Mouse (Mus musculus): ENCODE data around the gene Ccl11. TPM values are rescaled to one million over a fixed set of nuclear protein-coding genes. Genes with fewer than 3 reads are reported as not detected.

Gene Ccl11
- polyA plus RNA-seq (2015; fragmentation: Nextera tagmentation; extraction: Ambion mirVana), result 1.1 and 1.4 TPM in 2 replicates

DNA sequence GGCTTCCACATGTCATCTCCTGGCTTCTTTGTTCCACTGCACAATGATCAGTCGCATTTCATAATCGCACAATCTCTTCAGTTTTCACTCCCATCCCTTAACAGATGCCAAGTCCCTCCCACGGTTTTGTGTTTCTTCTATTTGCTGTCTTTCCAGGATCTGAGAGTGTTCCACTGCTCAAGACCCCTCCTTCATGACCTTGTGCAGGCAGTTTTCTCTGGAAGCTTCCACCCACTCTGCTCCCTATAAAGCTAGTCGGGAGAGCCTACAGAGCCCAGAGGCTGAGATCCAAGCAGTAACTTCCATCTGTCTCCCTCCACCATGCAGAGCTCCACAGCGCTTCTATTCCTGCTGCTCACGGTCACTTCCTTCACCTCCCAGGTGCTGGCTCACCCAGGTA lies at the start of gene Ccl11:
TSS of gene Ccl11 (plus strand) at position 178 of the 400 bp plus-strand sequence.
- 83% methylated on average over 6 of the region's 6 CpGs for whole genome bisulfite sequencing
- Histone ChIP-seq H3K36me3 (no peaks in the 10 kb centered on the region), H3K27me3 (no peaks in the 10 kb centered on the region), H3K4me1 (replicated peaks) (no peaks in the 10 kb centered on the region), H3K4me3 (no peak within 1 kb of the TSS), H3K9me3 (no peaks in the 10 kb centered on the region), H3K27ac (replicated peaks) (no peak within 1 kb of the TSS), H3K4me2 (no peak within 1 kb of the TSS), H3K9ac (no peak within 1 kb of the TSS)
- no peak for ATAC-seq (ENCODE audit: low read depth)

DNA sequence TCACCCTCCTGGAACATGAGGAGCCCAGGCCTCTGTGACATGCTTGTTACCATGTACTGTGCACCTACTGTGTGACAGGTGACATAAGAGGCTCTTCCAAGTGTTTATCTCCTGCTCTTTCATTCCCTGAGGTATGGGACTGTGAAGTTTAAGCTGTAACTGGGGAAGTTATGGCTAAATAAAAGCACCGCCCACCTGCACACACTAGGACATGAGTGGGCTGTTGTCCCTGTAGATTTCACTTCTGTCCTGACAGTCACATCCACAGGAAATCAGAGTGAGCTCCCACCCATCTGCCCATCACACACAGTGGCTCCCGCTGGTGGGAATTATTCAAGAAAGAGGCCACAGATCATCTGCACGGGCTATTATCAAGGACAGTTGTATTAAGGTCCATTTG lies 47.5 kb upstream of the Ccl11 start:
- Histone ChIP-seq H3K36me3 (no peaks in the 10 kb centered on the region), H3K4me3 (no peak overlapping the region), H3K4me2 (no peak overlapping the region), H3K27me3 (no peaks in the 10 kb centered on the region), H3K27ac (replicated peaks) (no peak overlapping the region), H3K9me3 (no peaks in the 10 kb centered on the region), H3K4me1 (replicated peaks) (peaks cover 17% of the 10 kb centered on the region), H3K9ac (no peak overlapping the region)
- WGBS, result 94% methylated on average over 3 of the region's 3 CpGs
- no peak for ATAC-seq (ENCODE audit: low read depth)

DNA sequence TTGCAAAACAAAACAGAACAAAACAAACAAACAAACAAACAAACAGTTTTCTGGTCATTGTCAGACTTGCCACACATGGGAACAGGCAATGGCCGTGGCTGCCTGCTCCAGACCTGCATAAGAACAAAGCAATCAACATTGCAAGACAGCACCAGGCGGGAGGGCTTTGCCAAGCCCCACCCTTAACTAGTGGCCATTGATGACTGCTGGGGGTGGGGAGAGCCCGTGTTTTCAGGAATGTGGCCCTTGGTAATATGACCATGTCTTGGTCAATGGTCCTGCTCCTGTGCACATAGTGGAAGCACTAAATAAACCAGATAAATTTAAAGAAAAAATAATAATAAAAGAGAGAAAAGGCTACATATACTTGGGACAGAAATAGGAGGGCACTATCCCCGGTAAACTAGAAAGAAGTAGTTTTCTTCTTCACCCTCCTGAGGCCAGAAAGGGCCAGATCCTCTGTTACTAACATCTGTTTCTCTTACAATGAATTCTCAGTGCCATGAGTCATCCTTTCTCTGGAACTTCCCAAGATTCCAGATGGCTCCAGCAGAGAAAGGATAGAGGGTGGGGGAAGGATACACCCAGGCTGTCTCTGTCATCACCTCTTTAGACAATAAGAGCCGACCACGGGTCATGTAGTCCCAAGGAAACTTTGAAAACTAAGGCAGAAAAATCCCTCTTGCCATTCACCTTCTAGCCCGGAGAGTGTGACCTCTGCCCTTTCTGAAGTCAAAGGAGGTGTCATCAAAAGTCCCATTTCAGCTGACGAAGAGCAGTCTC lies 46.0 kb upstream of the Ccl11 start:
- Histone ChIP-seq H3K27me3 (no peaks in the 10 kb centered on the region), H3K27ac (replicated peaks) (no peak overlapping the region), H3K4me1 (replicated peaks) (peaks cover 16% of the 10 kb centered on the region), H3K4me2 (no peak overlapping the region), H3K4me3 (no peak overlapping the region), H3K9me3 (no peaks in the 10 kb centered on the region), H3K36me3 (no peaks in the 10 kb centered on the region), H3K9ac (no peak overlapping the region)
- ATAC-seq (ENCODE audit: low read depth), result no peak
- 58% methylated on average over 8 of the region's 8 CpGs for WGBS

DNA sequence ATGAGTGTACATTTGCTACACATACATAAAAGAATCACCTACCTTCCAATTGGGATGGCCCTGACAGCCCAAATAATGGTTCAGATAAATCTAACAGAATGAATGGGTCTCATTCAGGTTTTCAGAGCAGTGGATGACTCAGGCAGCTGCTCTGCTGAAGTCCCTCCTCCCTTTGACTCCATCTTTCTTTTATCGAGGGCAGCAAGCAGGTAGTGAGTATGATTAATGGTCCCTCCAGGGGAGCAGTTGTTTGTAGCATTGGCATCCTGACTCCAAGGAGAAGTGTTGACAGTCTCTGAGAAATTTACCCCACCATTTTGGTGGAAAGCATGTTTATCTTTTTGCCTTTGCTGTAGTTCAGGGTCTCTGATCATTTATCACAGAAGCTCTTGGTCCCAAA lies 43.9 kb upstream of the Ccl11 start:
- 5% methylated on average over 1 of the region's 1 CpGs for WGBS
- Histone ChIP-seq H3K9ac (no peak overlapping the region), H3K4me3 (no peak overlapping the region), H3K4me1 (replicated peaks) (no peaks in the 10 kb centered on the region), H3K36me3 (no peaks in the 10 kb centered on the region), H3K27ac (replicated peaks) (no peak overlapping the region), H3K4me2 (no peak overlapping the region), H3K27me3 (no peaks in the 10 kb centered on the region), H3K9me3 (no peaks in the 10 kb centered on the region)
- no peak for ATAC-seq (ENCODE audit: low read depth)

DNA sequence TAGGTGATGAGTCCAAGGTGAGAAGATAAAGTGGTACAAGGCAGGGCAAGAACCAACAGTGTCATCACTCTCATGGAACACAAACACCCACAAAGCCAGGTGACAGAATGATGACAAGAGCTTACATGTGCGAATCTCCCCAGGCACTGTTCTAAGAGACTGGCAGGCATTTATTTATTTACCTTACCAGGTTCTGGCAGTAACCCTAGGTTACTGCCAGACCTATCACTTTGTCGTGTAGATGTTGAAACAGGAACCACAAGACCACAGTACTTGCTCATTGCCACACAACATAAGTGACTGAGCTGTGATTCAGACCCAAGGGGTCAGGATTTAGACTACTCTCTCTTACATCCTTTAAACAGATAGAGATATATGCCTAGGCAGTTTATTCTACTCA lies 42.6 kb upstream of the Ccl11 start:
- no peak overlapping the region for H3K4me3 ChIP-seq
- ATAC-seq (ENCODE audit: low read depth), result no peak
- WGBS, result 79% methylated on average over 2 of the region's 2 CpGs
- H3K27ac ChIP-seq (replicated peaks), result no peak overlapping the region
- no peaks in the 10 kb centered on the region for H3K4me1 ChIP-seq (replicated peaks)
- H3K4me2 ChIP-seq, result no peak overlapping the region
- no peaks in the 10 kb centered on the region for H3K36me3 ChIP-seq
- no peaks in the 10 kb centered on the region for H3K9me3 ChIP-seq
- H3K9ac ChIP-seq, result no peak overlapping the region
- H3K27me3 ChIP-seq, result no peaks in the 10 kb centered on the region

DNA sequence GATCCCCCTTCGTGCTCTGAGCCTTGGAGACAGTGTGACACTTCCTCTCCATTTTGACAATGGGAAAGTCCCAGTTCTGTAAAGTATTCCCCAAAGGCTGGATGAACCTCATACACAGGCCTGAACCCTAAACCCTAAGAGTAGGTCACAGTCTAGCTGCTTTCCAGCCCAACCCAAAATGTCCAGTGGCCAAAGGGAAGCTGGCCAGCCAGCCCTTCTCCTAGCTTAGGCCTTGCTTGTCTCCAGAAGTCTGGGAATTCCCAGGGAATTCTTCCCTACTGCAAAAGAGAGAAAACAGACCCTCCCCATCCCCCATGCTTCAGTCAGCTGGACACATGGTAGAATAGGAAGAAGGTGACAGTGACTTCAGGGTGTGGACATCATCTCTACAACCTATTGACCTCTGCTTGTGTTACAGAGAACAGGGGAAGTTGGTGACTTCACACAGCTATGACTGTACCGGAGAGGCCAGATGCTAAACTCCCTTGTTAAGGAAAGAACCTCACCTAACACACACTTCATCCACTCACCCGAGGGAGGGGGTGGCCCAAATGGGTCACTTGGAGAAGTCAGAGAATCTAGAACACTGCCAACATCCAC lies 41.3 kb upstream of the Ccl11 start:
- no peak overlapping the region for H3K27ac ChIP-seq (replicated peaks)
- no peak overlapping the region for H3K4me3 ChIP-seq
- no peaks in the 10 kb centered on the region for H3K36me3 ChIP-seq
- no peaks in the 10 kb centered on the region for H3K27me3 ChIP-seq
- no peak overlapping the region for H3K9ac ChIP-seq
- H3K4me1 ChIP-seq (replicated peaks), result no peaks in the 10 kb centered on the region
- no peak for ATAC-seq (ENCODE audit: low read depth)
- no peak overlapping the region for H3K4me2 ChIP-seq
- WGBS, result 79% methylated on average over 3 of the region's 3 CpGs
- no peaks in the 10 kb centered on the region for H3K9me3 ChIP-seq

DNA sequence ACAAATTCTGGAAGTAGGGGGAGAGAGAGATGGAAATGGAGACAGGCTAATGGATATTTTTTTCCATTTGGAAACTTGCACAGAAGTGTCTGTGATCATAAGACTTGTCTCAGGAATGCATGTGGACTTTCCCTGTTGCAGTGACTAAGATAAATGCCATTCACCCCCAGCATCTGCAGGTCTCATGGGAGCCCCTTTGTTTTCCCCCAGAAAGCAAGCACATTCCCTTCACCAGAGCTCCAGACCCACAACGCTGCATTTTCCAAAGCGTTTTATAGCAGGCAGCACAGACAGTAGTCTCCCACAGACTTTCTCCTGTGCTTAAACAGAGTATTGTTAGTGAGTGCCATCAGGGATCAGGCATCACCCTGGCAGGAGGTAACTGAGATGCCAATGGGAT lies 38.2 kb upstream of the Ccl11 start:
- H3K4me3 ChIP-seq, result no peak overlapping the region
- no peak for ATAC-seq (ENCODE audit: low read depth)
- no peaks in the 10 kb centered on the region for H3K9me3 ChIP-seq
- 21% methylated on average over 2 of the region's 2 CpGs for WGBS
- no peak overlapping the region for H3K9ac ChIP-seq
- no peaks in the 10 kb centered on the region for H3K4me1 ChIP-seq (replicated peaks)
- no peak overlapping the region for H3K27ac ChIP-seq (replicated peaks)
- no peaks in the 10 kb centered on the region for H3K36me3 ChIP-seq
- no peaks in the 10 kb centered on the region for H3K27me3 ChIP-seq
- no peak overlapping the region for H3K4me2 ChIP-seq

DNA sequence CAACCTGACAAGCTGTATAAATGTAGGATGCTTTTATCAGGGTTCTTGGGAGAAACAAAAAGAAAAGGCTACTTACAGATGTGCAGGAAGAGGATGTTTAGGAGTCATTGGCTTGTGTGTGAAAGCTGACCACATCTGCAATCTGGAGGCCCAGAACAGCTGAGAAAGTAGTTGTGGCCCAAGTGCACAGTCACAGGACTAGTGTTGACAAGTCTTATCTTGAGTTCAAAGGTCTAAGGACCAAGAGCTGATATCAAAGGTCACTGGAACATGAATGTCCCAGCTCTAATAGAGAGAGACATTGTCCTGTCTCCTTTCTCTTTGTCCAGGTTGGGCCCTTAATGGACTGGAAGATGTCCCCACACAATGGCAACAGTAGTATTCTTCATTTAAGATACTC lies 37.8 kb upstream of the Ccl11 start:
- Histone ChIP-seq H3K27me3 (no peaks in the 10 kb centered on the region), H3K9ac (no peak overlapping the region), H3K27ac (replicated peaks) (no peak overlapping the region), H3K36me3 (no peaks in the 10 kb centered on the region), H3K4me3 (no peak overlapping the region), H3K4me1 (replicated peaks) (no peaks in the 10 kb centered on the region), H3K9me3 (no peaks in the 10 kb centered on the region), H3K4me2 (no peak overlapping the region)
- ATAC-seq (ENCODE audit: low read depth), result no peak

DNA sequence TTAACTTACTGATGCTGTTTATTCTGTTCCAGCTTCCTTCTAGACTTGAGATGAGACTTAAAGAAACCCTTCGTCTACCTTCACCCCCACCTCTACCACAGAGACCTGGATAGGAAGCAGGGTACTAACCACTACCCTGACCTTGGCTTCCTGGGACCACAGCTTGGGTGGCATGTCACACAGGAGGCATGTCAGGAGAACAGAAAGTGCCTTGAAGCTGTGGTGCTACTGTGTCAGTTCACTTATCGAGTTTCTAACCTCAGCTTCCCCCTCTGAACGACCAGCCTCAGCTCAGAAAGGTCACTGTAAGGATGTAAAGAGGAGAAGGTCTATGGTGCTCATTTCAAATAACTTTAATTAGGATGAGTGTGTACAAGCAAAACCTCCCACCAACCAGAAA lies 36.2 kb upstream of the Ccl11 start:
- Histone ChIP-seq H3K9ac (no peak overlapping the region), H3K4me2 (no peak overlapping the region), H3K4me1 (replicated peaks) (no peaks in the 10 kb centered on the region), H3K4me3 (no peak overlapping the region), H3K27ac (replicated peaks) (no peak overlapping the region), H3K9me3 (no peaks in the 10 kb centered on the region), H3K27me3 (no peaks in the 10 kb centered on the region), H3K36me3 (no peaks in the 10 kb centered on the region)
- no peak for ATAC-seq (ENCODE audit: low read depth)
- 73% methylated on average over 3 of the region's 3 CpGs for WGBS

DNA sequence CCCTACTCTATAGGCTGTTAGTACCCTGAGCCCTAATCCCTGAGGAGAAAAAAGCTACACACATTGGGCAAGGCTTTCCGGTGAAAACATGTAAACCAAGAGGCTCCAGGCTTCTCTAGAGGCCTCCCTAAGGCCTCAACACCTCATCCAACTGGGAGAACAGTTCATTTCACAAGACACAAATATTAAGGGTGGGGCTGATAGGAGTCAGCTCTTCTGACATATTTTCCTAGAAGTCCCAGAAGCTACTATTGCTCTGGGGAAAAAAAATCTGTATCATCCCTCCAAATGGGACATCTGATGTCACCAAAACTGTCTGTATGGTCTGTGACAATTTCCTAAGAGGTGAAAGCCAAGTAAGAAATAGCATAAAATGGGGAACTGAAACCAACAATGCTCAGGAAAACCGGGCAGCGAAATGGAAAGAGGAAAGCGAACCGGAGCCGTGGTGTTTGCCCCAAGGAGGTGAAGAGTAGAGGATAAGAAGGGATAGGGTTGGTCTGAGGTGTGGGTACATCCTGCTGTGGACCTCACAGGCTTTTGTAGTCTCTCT lies 35.0 kb upstream of the Ccl11 start:
- no peak overlapping the region for H3K4me2 ChIP-seq
- no peaks in the 10 kb centered on the region for H3K36me3 ChIP-seq
- no peak for ATAC-seq (ENCODE audit: low read depth)
- no peak overlapping the region for H3K9ac ChIP-seq
- no peaks in the 10 kb centered on the region for H3K27me3 ChIP-seq
- WGBS, result 91% methylated on average over 6 of the region's 6 CpGs
- no peak overlapping the region for H3K27ac ChIP-seq (replicated peaks)
- H3K9me3 ChIP-seq, result no peaks in the 10 kb centered on the region
- no peak overlapping the region for H3K4me3 ChIP-seq
- no peaks in the 10 kb centered on the region for H3K4me1 ChIP-seq (replicated peaks)

DNA sequence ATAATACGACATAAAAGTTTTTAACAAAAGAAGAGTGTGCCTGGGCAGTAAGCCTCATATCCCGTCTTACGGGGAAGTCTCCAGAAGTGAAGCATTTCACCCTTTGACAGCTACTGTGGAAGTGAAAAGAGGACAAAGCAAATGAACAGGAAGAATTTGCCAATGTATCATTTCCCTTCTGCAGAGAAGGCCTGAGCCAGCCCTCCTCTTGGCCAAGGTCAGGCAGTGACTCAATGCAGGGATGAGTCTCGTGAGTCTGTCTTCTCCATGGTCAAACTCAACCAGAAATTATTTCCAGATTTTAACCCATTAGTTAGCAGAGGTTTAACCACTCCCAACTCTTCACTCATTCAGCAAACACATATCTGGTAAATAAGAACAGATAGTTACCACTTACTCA lies 33.9 kb upstream of the Ccl11 start:
- H3K27ac ChIP-seq (replicated peaks), result no peak overlapping the region
- ATAC-seq (ENCODE audit: low read depth), result no peak
- H3K4me3 ChIP-seq, result no peak overlapping the region
- no peaks in the 10 kb centered on the region for H3K36me3 ChIP-seq
- H3K4me1 ChIP-seq (replicated peaks), result no peaks in the 10 kb centered on the region
- 82% methylated on average over 4 of the region's 4 CpGs for WGBS
- no peak overlapping the region for H3K4me2 ChIP-seq
- H3K9ac ChIP-seq, result no peak overlapping the region
- no peaks in the 10 kb centered on the region for H3K9me3 ChIP-seq
- H3K27me3 ChIP-seq, result no peaks in the 10 kb centered on the region

DNA sequence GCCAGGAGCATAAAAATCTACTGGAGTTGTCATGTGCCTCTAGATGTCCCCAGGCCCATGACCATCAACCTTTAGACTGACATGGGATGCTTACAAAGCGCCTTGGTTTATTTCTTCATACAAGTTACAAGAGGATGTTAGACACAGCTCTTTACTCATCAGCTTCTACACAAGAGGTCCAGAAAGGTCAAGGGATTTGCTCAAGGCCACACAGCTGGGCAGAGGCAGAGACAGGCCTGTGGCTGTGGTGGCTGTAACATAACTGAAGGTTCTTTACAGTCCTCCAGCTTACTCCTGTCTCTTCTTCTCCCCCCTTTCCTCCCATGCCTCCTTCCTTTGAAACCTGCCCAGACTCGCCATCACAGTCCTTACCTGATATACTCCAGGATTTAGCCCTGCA lies 27.5 kb upstream of the Ccl11 start:
- Histone ChIP-seq H3K9me3 (no peaks in the 10 kb centered on the region), H3K4me3 (no peak overlapping the region), H3K36me3 (no peaks in the 10 kb centered on the region), H3K9ac (no peak overlapping the region), H3K4me2 (no peak overlapping the region), H3K27ac (replicated peaks) (no peak overlapping the region), H3K27me3 (no peaks in the 10 kb centered on the region), H3K4me1 (replicated peaks) (peaks cover 20% of the 10 kb centered on the region)
- 76% methylated on average over 2 of the region's 2 CpGs for WGBS
- ATAC-seq (ENCODE audit: low read depth), result no peak

DNA sequence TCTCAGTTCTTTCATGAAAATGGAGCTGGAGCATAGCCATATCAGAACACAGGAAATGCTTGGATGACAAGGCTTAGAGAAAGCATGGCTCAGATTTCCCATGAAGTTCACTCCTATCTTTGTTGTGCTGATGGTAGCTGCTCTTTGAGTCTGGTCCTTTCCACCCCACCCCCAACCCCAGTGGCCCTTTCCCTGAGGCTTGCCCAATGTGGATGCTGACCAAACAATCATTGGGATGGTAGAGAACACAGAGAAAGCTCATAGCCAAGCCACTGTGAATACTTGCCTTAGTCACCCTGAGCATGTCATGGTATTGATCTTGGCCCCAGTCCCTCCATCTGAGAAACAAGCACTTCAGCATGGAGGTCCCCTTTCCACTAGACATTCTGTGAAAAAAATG lies 25.5 kb upstream of the Ccl11 start:
- Histone ChIP-seq H3K27me3 (no peaks in the 10 kb centered on the region), H3K4me2 (no peak overlapping the region), H3K4me3 (no peak overlapping the region), H3K9me3 (no peaks in the 10 kb centered on the region), H3K27ac (replicated peaks) (no peak overlapping the region), H3K9ac (no peak overlapping the region), H3K36me3 (no peaks in the 10 kb centered on the region), H3K4me1 (replicated peaks) (peaks cover 26% of the 10 kb centered on the region)
- ATAC-seq (ENCODE audit: low read depth), result no peak
